Comparison of ENCODE assay signal across 20 mouse cellular contexts in the genomic region with DNA sequence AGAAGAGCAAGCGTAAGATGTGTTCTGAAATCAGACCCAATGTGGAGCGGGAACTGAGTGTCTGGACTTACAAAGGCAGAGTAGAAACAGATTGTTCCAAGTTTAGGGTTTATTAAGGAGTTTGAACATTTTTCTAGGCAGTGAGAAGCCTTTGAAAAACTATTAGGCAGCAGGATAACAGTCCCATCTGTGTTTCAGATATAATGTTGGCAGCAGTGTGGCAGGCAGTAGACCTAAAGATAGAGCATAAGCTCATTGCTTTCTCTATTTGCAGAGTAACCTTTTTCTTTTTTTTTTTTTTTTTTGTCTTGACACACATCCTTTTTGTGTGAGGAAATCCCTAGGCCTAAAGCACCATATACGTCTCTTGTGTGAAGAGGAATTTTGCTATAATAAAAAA.
A peak's percentile ranks its signal among the peaks of the same experiment; 100 is the strongest.
DNase-seq lines count a peak whose midpoint lies in the region; ATAC-seq and TF ChIP-seq lines count a peak whose summit lies in the region.
"Had no signal": no experiment of that assay in that cellular context is flagged by ENCODE, and none has a peak within 500 bp of the region (broad histone marks: within the 10 kb centered on the region; RNA-seq: fewer than 3 reads in every experiment).

No protein-coding gene starts in this region.

- H3K4me3 ChIP-seq in layer of hippocampus, adult 2 months: no peak overlapping the region
- H3K4me3 ChIP-seq: forebrain, embryonic 10.5 days; forebrain, embryonic 13.5 days; hindbrain, embryonic 10.5 days; hindbrain, embryonic 13.5 days had no signal

- no peak for TF ChIP-seq CTCF in layer of hippocampus, adult 2 months (conservative IDR thresholded peaks at IDR 0.05)

- no peak for DNase-seq in frontal cortex, adult 2 months (ENCODE audit: extremely low spot score in 1 of 2, low spot score in 1 of 2)
- peak in 1 of 2 experiments; percentile 45 for DNase-seq in layer of hippocampus, adult 2 months (ENCODE audit: low spot score in 2 of 2)
- no peak for DNase-seq in layer of hippocampus, adult 11-12 months (ENCODE audit: low spot score)
- DNase-seq: adrenal gland, adult 8-10 months; adrenal gland, postnatal 25 days; cerebellum, adult 18-20 months; cerebellum, adult 9-10 months; cerebellum, postnatal 14 days; gastrocnemius, postnatal 25 days; heart, postnatal 36 days had no signal

- H3K27ac ChIP-seq in layer of hippocampus, adult 2 months: peak overlapping the region; percentile 68
- H3K27ac ChIP-seq: forebrain, embryonic 10.5 days; forebrain, embryonic 13.5 days; hindbrain, embryonic 10.5 days; hindbrain, embryonic 13.5 days had no signal

- ATAC-seq in frontal cortex, adult (ENCODE audit: low TSS enrichment): peak; percentile 57
- ATAC-seq in megakaryocyte progenitor cell, adult 5-6 weeks (replicated peaks; ENCODE audit: poor library complexity): 0 out of 2 replicates have a peak, but pooled peaks have one; percentile 34
- ATAC-seq in megakaryocyte-erythroid progenitor cell, adult 5-6 weeks (replicated peaks; ENCODE audit: low FRiP score, low TSS enrichment, poor library complexity, severe bottlenecking): no peak
- ATAC-seq: activated CD4-positive, CD25-positive, alpha-beta regulatory T cell, adult 4 months; forebrain, embryonic 13.5 days; forebrain, embryonic 16.5 days; hindbrain, embryonic 16.5 days had no signal
